Mouse (Mus musculus) layer of hippocampus, postnatal 36 days (tissue): Measurements from ENCODE around the gene Kmt5a. TPM values are rescaled to one million over a fixed set of nuclear protein-coding genes. Genes with fewer than 3 reads are reported as not detected.

Experiments
- DNase-seq, 2 experiments: peaks; one replicate each; pipeline ENCODE4 v3.0.0; 2022
- total RNA-seq, 2 experiments: library from RNA; stranded (reverse); gene quantifications; 2 replicates each; pipeline ENCODE4 v1.2.3; 2021

Kmt5a gene
- total RNA-seq, result 10 to 100 TPM; 63.9 to 78.5 TPM

DNA sequence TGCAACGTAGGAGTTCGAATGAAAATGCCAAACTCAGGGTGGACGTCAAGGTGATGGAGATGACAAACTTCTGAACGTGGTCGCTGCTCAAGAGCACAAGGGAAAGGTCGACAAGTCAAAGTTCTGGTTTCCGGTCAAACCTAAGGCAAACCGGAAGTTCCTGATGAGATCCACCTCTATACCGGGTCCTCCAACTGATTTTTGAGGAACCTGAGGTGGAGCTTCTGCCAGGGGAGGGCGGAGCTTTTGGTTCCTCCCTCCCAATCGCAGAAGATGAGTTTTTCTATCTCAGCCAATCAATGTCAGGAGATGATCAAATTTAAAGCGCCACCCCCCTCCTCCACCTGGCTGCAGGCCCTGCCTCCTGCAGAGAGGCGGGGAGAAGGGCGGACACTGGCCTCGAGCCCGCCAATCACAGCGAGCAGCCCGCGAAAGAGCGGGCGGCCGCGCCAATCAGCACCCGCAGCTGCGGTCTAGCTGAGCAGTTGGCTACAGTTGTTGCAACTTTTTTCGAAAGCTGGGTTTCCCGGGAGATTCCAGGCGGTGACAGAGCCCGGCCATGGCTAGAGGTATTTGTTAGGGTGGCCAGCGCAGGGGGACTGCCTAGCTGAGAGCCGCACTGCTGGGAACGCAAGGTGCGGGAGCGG, at the start of gene Kmt5a:
TSS of gene Kmt5a (plus strand) at position 484 of the 647 bp plus-strand sequence.
- peak; percentile 95 to 96 for DNase-seq

GRCm38 (mm10) chr5:124392412-124392811, 47.3 kb upstream of the Kmt5a start:
- no peak for DNase-seq

- DNase-seq, result no peak
Observed at GRCm38 (mm10) chr5:124393726-124394125, 46.0 kb upstream of the Kmt5a start.

- DNase-seq, result no peak
Observed at GRCm38 (mm10) chr5:124410808-124411207, 28.9 kb upstream of the Kmt5a start.

DNA sequence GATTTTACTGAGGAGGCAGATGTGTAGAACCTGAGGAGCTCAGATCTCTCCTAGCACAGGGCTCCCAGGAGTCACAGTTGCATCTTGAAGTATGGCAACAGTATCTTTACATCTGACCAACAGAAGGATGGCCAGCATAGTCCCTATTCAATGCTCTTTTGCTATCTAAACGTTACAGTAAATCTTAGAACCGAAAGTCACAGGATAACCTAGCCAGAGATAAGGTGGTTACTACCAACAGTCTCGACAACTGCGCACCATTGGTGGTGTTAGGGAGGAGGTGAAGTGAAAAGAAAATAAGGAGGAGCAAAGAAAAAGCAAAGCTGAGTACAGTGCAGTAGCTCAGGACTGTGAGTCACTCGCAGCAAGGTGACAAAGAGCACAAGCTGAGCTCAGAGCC, 27.6 kb upstream of the Kmt5a start:
- DNase-seq, result no peak

DNA sequence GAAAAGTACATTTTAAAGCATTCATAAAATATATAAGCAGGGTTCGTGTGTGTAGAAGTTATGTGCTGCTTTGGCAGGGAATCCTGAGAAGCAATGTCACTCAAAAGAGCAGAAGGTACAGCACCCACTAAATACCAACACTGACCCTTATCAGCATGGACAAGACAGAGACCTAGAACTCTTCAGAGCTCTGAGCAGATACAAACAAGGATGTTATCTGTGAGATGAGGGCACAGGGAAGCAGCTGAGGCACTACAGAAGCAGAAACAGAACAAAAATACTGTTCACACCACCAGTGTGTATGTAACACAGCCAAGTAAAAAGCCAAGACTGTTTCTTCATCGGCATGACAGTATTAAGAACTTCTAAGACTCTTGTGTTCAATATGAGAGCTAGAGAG, 20.8 kb upstream of the Kmt5a start:
- DNase-seq, result no peak

GRCm38 (mm10) chr5:124421786-124422185, 17.9 kb upstream of the Kmt5a start:
- no peak for DNase-seq

DNA sequence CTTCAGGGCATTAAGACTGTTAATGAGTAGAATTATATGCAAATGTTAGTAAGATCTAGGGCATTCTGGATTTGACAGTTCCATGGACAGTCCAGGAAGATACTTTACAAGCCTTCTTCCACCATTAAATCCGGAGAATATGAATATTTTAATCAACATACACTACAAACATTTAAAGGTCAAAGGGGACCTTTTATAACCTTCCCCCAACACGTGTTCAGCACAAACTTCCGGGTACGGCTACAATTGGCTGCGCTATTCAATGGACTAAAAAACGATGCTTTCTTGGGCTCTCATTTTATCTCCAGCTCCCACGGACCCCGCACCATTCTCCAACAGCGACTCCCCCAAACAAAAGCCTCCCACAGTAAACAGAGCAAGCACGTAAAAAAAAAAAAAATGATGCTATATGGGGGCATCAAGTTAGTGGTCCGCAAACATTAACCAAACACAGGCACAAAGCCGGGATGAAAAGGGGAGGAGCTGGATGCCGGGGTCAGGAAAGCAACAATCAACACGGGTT, 15.5 kb upstream of the Kmt5a start:
- DNase-seq, result no peak

- peak; percentile 14 to 36 for DNase-seq
Observed at GRCm38 (mm10) chr5:124424723-124425411, 14.9 kb upstream of the Kmt5a start.

DNA sequence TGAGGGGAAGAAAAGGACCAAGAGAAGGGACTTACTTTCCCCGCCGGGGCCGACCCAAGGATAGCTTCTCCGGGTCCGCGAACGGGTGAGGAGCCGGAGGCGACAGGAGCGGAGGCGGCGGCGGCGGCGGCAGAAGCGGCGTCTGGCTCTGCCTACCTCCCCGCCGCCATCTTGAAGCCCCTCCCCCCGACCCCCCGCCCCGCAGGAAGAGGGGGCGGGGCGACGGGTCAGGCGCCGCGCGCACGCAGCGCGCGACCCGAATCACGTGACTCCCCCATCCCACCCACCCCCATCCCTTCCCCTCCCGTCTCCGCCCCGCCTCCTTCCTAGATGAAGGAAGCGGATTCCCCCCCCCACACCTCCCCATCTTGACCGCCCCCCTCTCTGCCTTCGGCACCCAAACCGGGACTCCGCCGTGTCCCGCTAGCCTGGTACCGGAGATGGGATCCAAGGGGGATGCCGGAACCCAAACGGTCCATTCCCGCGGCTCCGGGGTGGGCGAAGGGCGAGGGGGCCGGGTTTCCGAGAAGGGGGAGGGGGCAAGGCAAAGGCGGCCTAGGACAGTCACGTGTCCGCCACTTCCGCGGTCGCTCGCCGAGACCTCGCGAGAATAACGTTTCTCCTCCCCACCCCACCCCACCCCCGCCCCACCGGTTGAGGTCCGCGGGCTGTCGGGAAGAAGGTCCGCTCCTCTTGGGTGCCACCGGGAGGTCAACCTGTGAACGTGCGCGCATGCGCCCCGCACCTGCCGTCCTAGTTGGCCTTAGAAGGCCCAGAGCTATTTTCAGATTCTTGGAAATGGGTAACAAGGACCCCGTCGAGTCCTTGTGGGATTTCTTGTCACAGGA, 14.1 kb upstream of the Kmt5a start, which contains the start of gene Sbno1:
TSS of gene Sbno1 (minus strand) at position 590 of the 848 bp plus-strand sequence.
- DNase-seq, result peak; percentile 89 to 90

DNA sequence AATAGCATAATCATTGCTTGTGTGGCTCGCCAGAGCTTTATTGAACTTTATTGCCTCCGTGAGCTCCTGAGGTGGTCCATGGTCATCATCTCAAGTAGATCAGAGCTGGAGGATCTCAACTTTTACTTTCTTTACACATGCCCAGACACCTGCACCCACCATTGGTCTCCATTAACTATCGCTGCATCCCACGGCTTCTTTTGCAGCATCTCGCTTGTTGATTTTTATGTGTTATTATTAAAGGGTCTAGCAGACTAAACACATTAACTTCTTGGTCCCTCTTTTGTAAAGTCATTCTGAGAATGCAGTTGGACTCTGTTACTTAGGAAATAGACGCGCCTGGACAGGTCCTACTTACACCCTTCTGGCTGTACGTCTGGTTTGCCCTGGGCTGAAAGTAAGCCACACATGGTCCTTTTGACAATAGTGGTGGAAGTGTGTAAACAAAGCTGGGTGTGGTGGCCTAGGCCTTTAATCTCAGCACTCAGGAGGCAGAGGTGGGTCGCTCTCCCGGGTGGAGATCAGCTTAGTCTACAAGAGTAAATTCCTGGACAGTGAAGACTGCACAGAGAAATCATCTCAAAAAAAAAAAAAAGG, 13.2 kb upstream of the Kmt5a start:
- DNase-seq, result no peak

DNA sequence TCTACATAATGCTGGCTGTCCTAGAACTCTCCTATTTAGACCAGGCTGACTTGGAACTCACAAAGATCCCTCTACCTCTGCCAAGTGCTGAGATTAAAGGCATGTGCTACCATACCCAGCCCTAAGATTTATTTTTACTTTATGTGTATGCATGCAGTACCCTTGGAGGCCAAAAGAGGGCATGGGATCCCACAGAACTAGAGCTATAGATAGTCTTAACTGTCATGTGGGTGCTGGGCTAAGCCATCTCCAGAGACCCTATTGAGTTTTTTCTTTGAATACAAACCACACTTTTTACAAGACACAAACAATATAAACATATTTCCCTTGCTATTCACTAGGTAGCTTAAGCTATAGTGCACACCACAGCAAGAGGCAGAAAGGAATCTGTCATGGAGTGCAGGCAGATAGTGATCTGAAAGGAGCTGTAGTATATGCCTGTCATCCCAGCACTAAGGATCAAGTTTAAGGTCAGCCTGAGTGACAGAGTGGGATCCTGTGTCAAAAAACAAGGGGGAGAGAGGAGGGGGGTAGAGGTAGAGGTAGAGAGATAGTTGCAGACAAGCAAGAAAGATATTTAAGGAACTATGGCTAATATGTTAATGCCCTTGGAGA, 7.2 kb upstream of the Kmt5a start:
- peak; percentile 47 to 66 for DNase-seq

DNA sequence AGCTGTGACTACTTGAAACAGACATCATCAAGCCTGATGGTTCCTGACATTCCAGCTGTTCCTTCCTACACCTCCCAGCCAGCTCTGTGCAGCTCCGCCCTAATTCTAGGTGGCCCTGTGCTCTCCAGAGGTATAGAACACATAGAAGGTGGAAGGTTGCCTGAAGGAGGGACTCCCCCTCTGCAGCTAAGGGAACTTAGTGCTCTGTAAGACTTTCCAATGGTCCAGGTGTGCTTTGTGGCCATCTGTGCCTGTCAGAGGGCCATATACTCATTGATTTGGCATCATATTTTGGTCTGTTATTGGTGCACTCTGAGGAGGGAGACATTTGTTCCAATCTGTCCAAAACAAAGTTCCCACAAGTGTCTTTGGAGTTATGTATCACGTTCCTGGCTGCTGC, 6.7 kb upstream of the Kmt5a start:
- no peak for DNase-seq

DNA sequence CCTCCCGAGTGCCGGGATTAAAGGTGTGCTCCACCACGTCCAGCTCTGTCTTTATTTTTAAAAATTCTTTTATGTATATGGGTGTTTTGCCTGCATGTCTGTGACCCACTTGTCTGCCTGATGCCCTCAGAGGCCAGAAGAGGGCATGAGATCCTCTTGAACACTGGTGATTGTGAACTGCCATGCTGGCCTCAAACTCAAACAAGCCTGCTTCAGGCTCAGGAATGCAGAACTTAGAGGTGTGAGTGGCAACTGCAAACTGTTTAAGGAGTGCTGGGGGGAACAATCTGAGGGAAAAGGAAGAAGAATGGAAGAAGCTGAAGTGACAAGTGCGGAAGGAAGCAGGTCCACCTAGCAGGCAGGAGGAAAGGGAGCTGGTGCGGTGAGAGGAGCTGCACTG, 1.5 kb upstream of the Kmt5a start:
- no peak for DNase-seq

DNA sequence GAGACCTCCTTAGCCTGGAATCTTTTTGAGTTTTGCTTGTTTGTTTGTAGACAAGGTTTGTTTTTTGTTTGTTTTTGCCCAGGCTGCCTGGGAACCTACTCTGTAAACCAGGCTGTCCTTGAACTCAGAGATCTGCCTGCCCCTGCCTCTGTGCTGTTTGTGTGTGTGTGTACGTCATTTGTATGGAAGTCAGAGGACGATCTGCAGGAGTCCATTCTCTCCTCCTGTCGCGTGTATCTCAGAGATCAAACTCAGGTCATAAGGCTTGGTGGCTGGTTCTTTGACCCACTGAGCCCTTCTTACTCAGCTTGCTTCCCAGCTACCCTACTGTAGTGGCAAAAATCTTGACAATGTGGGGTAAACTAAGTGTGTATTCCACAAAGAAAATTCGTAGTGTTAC, 984 bp upstream of the Kmt5a start:
- DNase-seq, result no peak

GRCm38 (mm10) chr5:124440094-124440701, 468 bp downstream of the Kmt5a start:
- no peak for DNase-seq

DNA sequence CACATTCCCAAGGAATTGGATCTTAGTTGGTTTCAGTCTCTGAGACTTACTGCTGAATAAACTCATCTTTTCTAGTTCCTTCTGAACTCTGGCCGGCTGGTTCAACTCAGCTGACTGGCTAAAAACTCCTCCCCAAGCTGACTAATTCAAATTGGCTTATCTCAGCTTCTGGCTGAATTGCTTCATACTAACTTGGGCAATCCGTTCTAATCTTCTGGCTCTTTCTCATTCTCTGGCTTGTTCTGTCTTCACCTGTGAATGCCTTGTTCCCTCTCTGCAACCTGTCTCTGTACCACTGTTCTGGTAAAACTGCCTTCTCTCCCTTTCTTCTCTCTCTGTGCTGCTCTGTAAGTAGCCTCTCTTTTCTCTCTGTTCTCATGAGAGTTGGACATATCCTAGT, 2.9 kb downstream of the Kmt5a start:
- DNase-seq, result no peak

GRCm38 (mm10) chr5:124444208-124444607, 4.5 kb downstream of the Kmt5a start:
- no peak for DNase-seq

DNA sequence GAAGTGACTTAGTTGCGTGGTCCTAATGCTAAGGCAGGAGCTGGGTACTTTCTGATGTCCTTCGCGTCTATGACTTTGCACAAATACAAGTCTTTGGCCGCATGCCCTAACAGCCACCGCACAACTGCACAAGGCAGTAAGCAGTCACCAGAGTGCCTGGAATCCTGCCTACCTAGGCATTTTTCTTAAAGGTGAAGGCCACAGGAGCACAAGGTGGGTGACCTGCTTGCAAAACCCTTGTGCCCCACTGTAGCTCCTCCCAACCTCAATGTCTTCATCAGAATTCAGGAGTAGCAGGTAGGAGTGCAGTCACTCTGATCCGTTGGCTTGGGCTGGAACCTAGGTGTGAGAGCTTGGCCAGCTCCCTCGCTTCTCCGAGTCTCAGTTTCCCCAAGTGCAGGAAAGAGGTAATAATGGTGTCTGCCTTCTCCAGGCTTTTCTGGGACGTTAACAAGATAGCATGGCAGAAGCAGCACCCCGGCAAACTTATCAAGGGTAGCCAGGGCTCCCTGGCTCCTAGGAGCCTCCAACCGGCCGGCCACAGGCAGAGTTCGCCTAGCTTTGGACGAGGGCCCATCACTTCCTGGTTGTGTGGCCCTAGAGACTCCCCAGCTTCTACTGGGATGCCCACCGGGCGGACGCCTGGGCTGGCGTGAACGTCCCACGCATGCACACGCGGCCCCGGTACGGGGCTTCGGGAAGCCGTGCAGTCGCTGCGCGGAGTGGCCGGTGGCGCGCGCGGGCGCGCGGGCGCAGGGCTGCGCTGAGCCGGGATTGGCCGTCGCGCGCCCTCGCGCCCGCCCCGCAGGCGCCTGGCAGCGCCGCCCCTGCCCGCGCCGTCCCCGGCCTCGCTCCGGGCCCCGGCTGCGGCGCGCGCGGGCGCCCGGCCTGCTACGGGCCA, 5.2 kb downstream of the Kmt5a start:
- DNase-seq, result peak; percentile 77

DNA sequence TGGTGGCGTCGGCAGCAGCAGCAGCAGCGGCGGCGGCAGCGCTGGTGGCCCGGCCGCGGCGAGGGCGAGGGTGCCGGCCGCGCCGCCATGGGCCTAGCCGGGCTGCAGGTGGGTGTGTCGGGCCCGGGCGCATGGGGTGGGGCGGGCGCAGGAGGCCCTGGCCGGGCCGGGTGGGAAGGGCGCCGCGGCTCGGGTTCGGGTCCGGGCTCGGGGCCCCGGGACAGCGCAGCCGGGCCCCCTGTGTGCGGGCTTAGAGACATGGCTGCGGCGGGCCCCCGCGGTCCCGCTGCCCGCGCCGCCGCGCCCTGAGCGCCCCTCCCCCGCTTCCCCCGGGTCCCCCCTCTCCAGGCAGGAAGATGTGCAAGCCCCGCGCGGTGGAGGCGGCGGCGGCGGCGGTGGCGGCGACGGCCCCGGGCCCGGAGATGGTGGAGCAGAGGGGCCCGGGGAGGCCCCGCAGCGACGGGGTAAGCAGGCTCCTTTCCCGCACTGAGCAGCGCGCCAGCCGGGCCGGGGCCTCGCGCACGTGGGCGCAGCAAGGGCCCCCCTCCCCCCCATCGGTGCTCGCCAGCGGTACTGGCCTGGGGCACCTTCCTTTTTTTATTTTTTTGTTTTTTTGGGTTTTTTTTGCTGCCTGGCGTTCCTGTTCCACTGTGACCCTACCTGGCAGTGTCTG, 6.0 kb downstream of the Kmt5a start:
- no peak for DNase-seq
